Mouse (Mus musculus) intestine, embryonic 15.5 days (tissue): ENCODE data around the gene Endog. TPM values are rescaled to one million over a fixed set of nuclear protein-coding genes. Genes with fewer than 3 reads are reported as not detected.

Source experiments
- ATAC-seq: fragments of 200-750 bp; cut with Nextera tagmentation; 2 replicates; pipeline ENCODE4 v1.8.0; 2017; ENCODE audit warnings: moderate TSS enrichment, moderate library complexity
- H3K27ac ChIP-seq: fragments of 300-500 bp; sonication (generic); 2 replicates; pipeline ENCODE4 v1.5.1; 2015; ENCODE audit warnings: mild to moderate bottlenecking, inconsistent platforms
- H3K27me3 ChIP-seq: fragments of 300-500 bp; sonication (generic); replicated peaks from 2 replicates; pipeline ENCODE4 v1.6.1; 2015; ENCODE audit warnings: inconsistent platforms
- H3K36me3 ChIP-seq: fragments of 300-500 bp; sonication (generic); 2 replicates; pipeline ENCODE4 v1.6.1; 2015; ENCODE audit warnings: inconsistent platforms
- H3K4me1 ChIP-seq: fragments of 300-500 bp; sonication (generic); replicated peaks from 2 replicates; pipeline ENCODE4 v1.6.1; 2015; ENCODE audit warnings: inconsistent platforms
- H3K4me2 ChIP-seq: fragments of 300-500 bp; sonication (generic); replicated peaks from 2 replicates; pipeline ENCODE4 v1.6.1; 2015; ENCODE audit warnings: mild to moderate bottlenecking, inconsistent platforms
- H3K4me3 ChIP-seq: fragments of 300-500 bp; sonication (generic); replicated peaks from 2 replicates; pipeline ENCODE4 v1.5.1; 2015; ENCODE audit warnings: inconsistent platforms
- H3K9ac ChIP-seq: fragments of 300-500 bp; sonication (generic); 2 replicates; pipeline ENCODE4 v1.6.1; 2015; ENCODE audit warnings: inconsistent platforms
- H3K9me3 ChIP-seq: fragments of 300-500 bp; sonication (generic); 2 replicates; pipeline ENCODE4 v1.6.1; 2016; ENCODE audit warnings: inconsistent platforms
- WGBS: fragments of 180-500 bp; shearing (Covaris S2); methylation state at CpG from one replicate; pipeline ENCODE4 v1.1.7; 2015; 5-methylcytosine and 5-hydroxymethylcytosine counted together
- polyA plus RNA-seq: library from polyadenylated mRNA; unstranded; fragments of >200 nt; fragmentation: Nextera tagmentation; extraction: Ambion mirVana; gene quantifications from 2 replicates; pipeline ENCODE4 v1.2.1, GENCODE M21; 2015

The Endog gene
- polyA plus RNA-seq, 1 experiment from 2014 or later, result 41.9 TPM

GRCm38 (mm10) chr2:30216293-30216692 lies 45.0 kb downstream of the Endog start:
- H3K9ac ChIP-seq, result no peak overlapping the region
- H3K27me3 ChIP-seq, result no peaks in the 10 kb centered on the region
- H3K4me3 ChIP-seq, result no peak overlapping the region
- H3K27ac ChIP-seq, result no peak overlapping the region
- no peaks in the 10 kb centered on the region for H3K4me1 ChIP-seq
- ATAC-seq, result no peak
- 97% methylated on average over 5 of the region's 5 CpGs for WGBS
- no peaks in the 10 kb centered on the region for H3K9me3 ChIP-seq
- H3K36me3 ChIP-seq, result no peaks in the 10 kb centered on the region
- no peak overlapping the region for H3K4me2 ChIP-seq

Other genes starting within 250 kb of the Endog start
- 44.5 and 45.5 TPM in 2 replicates for gene Gle1, start 236.1 kb upstream of the Endog start, polyA plus RNA-seq
- gene Sptan1, start 205.9 kb upstream of the Endog start, polyA plus RNA-seq, result 73.3 and 82.9 TPM in 2 replicates
- 20.9 and 24.7 TPM in 2 replicates for gene Wdr34, start 122.6 kb upstream of the Endog start, polyA plus RNA-seq
- 437 and 494 TPM in 2 replicates for gene Set, start 114.1 kb upstream of the Endog start, polyA plus RNA-seq
- 10.6 and 11.1 TPM in 2 replicates for gene Pkn3, start 93.8 kb upstream of the Endog start, polyA plus RNA-seq
- gene Zdhhc12, start 77.8 kb upstream of the Endog start, polyA plus RNA-seq, result 59.8 and 70.4 TPM in 2 replicates
- 5.0 and 5.6 TPM in 2 replicates for gene Zer1, start 46.9 kb upstream of the Endog start, polyA plus RNA-seq
- 7.8 and 8.2 TPM in 2 replicates for gene Tbc1d13, start 37.7 kb upstream of the Endog start, polyA plus RNA-seq
- gene Spout1, start 7.0 kb downstream of the Endog start, polyA plus RNA-seq, result 59.9 and 62.9 TPM in 2 replicates
- gene Kyat1, start 34.4 kb downstream of the Endog start, polyA plus RNA-seq, result 18.4 and 19.6 TPM in 2 replicates
- gene Lrrc8a, start 66.2 kb downstream of the Endog start, polyA plus RNA-seq, result 37.0 and 37.7 TPM in 2 replicates
- gene Gm28035, start 69.1 kb downstream of the Endog start, polyA plus RNA-seq, result 0.21 and 0.29 TPM in 2 replicates
- 9.8 and 11.5 TPM in 2 replicates for gene Phyhd1, start 94.7 kb downstream of the Endog start, polyA plus RNA-seq
- gene Gm28038, start 109.5 kb downstream of the Endog start, polyA plus RNA-seq, result not detected in 2 replicates
- gene Dolk, start 114.8 kb downstream of the Endog start, polyA plus RNA-seq, result 28.8 and 34.4 TPM in 2 replicates
- gene Nup188, start 114.9 kb downstream of the Endog start, polyA plus RNA-seq, result 29.1 and 29.4 TPM in 2 replicates
- 68.4 and 69.4 TPM in 2 replicates for gene Sh3glb2, start 187.8 kb downstream of the Endog start, polyA plus RNA-seq
- 20.9 and 24.1 TPM in 2 replicates for gene Miga2, start 192.7 kb downstream of the Endog start, polyA plus RNA-seq
- gene Dolpp1, start 220.8 kb downstream of the Endog start, polyA plus RNA-seq, result 44.5 and 50.9 TPM in 2 replicates
- 19.6 and 19.8 TPM in 2 replicates for gene Crat, start 244.3 kb downstream of the Endog start, polyA plus RNA-seq
- gene Ptpa, start 244.5 kb downstream of the Endog start, polyA plus RNA-seq, result 117 and 120 TPM in 2 replicates